Mouse (Mus musculus): ENCODE results near the gene Hoxb4. TPM values are rescaled to one million over a fixed set of nuclear protein-coding genes. Genes with fewer than 3 reads are reported as not detected.
A peak's percentile ranks its signal among the peaks of the same experiment; 100 is the strongest.

The Hoxb4 gene
- polyA plus RNA-seq, 1 experiment: 6.6 TPM

- peak; percentile 86 for DNase-seq (ENCODE audit: low read depth)
- peak; percentile 85 for TF ChIP-seq CTCF (IDR thresholded peaks at IDR 0.05; ENCODE audit: borderline replicate concordance, extremely low read depth, insufficient read depth, insufficient read length)
- TF ChIP-seq POLR2A (IDR thresholded peaks at IDR 0.05; ENCODE audit: borderline replicate concordance, extremely low read depth, insufficient read depth, insufficient read length, poor library complexity, severe bottlenecking): no peak
Observed at GRCm38 (mm10) chr11:96294245-96295091, 23.6 kb upstream of the Hoxb4 start.

DNA sequence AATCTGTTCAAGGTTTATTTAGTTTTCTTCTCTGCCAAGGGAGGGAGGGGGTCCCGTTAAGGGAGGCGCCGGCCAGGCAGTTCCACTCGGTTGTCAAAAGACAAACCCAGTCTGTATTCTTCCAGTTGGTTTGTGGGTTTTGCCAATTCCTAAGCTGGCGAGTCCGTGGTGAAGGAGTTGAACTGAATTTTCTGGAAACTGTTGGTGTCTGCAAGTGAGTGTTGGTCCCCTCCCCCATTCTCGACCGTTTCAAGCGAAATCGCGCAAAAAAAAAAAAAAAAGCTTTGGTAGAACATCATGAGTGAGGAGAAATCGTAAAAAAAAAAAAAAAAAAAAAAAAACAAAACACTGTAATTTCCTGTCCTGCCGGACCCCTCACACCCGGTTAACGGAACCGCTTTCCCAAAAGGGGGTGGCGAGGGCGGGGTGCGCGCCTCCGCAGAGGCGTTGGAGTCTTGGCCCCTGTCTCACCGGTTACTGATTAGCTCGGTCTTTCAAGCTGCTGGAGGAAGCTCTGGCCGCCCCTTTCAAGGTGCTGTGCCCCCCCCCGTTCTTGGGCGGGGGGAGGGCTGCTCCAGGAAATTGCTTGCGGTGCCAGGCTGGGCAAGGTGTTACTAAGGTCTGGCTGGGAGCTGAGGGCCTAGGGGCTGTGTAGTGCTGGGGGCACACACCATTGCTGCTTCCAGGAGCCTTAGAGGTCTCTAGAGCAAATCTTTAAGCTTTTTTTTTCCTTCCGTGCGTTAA, 22.8 kb upstream of the Hoxb4 start:
- TF ChIP-seq POLR2A (IDR thresholded peaks at IDR 0.05; ENCODE audit: borderline replicate concordance, extremely low read depth, insufficient read depth, insufficient read length, poor library complexity, severe bottlenecking) (no peak), CTCF (IDR thresholded peaks at IDR 0.05; ENCODE audit: borderline replicate concordance, extremely low read depth, insufficient read depth, insufficient read length) (no peak)
- no peak for DNase-seq (ENCODE audit: low read depth)

GRCm38 (mm10) chr11:96296997-96297396, 21.1 kb upstream of the Hoxb4 start:
- peak; percentile 3; the same call in 1 of the 2 replicates for TF ChIP-seq CTCF (IDR thresholded peaks at IDR 0.05; ENCODE audit: borderline replicate concordance, extremely low read depth, insufficient read depth, insufficient read length)
- TF ChIP-seq POLR2A (IDR thresholded peaks at IDR 0.05; ENCODE audit: borderline replicate concordance, extremely low read depth, insufficient read depth, insufficient read length, poor library complexity, severe bottlenecking): no peak

GRCm38 (mm10) chr11:96297428-96297827, 20.6 kb upstream of the Hoxb4 start:
- no peak for DNase-seq (ENCODE audit: low read depth)
- no peak for TF ChIP-seq CTCF (IDR thresholded peaks at IDR 0.05; ENCODE audit: borderline replicate concordance, extremely low read depth, insufficient read depth, insufficient read length)
- no peak for TF ChIP-seq POLR2A (IDR thresholded peaks at IDR 0.05; ENCODE audit: borderline replicate concordance, extremely low read depth, insufficient read depth, insufficient read length, poor library complexity, severe bottlenecking)

More at GRCm38 (mm10) chr11:96296997-96297396, 21.1 kb upstream of the Hoxb4 start:
- DNase-seq (ENCODE audit: low read depth): no peak

DNA sequence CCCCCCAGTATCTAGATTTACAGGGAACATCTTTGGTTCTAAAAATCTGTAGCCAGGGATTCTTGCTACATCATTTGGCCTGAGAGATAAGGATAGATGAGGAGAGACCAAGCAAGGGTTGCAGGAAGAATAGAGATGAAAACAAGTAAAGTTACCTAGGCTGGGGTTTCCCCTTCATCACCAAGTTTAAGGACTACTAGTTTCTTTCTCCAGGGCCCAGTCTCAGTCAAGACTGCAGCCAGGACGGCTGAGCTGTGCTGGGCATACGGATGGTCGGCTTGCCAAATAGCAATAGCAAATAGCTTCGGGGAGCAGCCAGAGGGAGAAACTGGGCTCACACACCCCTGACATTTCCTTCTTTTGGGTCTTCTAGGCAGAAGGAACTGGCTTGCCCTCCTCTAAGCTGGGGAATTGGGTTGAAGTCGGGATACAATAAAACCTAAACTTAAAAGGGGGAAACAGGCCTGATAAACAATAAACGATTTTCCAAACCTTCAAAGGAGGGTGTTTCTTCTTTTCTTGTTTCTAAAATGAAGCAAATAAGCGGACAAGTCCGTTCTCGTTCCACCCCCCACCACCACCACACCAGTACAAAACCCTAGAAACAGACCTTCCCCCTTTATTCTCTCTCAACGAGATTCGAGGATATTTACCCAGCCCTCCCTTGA, 20.0 kb upstream of the Hoxb4 start:
- TF ChIP-seq CTCF (IDR thresholded peaks at IDR 0.05; ENCODE audit: borderline replicate concordance, extremely low read depth, insufficient read depth, insufficient read length) (no peak), POLR2A (IDR thresholded peaks at IDR 0.05; ENCODE audit: borderline replicate concordance, extremely low read depth, insufficient read depth, insufficient read length, poor library complexity, severe bottlenecking) (no peak)
- DNase-seq (ENCODE audit: low read depth): no peak

GRCm38 (mm10) chr11:96298895-96299667, 19.0 kb upstream of the Hoxb4 start:
- TF ChIP-seq POLR2A (IDR thresholded peaks at IDR 0.05; ENCODE audit: borderline replicate concordance, extremely low read depth, insufficient read depth, insufficient read length, poor library complexity, severe bottlenecking) (no peak), CTCF (IDR thresholded peaks at IDR 0.05; ENCODE audit: borderline replicate concordance, extremely low read depth, insufficient read depth, insufficient read length) (no peak)
- no peak for DNase-seq (ENCODE audit: low read depth)

GRCm38 (mm10) chr11:96299781-96300180, 18.3 kb upstream of the Hoxb4 start:
- no peak for DNase-seq (ENCODE audit: low read depth)
- no peak for TF ChIP-seq CTCF (IDR thresholded peaks at IDR 0.05; ENCODE audit: borderline replicate concordance, extremely low read depth, insufficient read depth, insufficient read length)
- no peak for TF ChIP-seq POLR2A (IDR thresholded peaks at IDR 0.05; ENCODE audit: borderline replicate concordance, extremely low read depth, insufficient read depth, insufficient read length, poor library complexity, severe bottlenecking)

DNA sequence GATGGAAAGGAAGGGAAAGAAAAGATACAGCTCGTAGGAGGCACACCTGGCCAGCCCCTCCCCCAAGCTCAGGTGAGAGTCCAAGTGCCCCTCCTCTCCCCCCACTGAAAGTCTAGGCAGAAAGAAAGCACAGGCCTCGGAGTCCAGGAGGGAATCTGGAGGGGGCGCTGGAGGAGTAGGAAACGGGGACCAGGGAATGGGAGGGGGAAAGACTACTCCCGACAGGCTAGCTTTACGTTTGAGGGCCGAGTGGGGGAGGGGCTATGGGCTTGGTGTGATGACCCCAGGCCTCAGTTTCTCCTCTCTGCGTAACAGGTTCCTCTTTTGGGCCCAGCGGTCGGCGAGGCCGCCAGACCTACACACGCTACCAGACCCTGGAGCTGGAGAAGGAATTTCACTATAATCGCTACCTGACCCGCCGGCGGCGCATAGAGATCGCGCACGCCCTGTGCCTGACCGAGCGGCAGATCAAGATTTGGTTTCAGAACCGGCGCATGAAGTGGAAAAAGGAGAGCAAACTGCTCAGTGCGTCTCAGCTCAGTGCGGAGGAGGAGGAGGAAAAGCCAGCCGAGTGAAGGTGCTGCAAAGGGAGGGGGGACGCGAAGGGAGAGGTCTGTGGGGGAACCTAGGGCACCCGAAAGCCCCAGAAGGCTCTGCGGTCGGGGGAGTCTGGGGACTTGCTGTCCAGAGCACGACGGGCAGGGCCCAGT, 17.6 kb upstream of the Hoxb4 start:
- DNase-seq (ENCODE audit: low read depth): no peak
- no peak for TF ChIP-seq POLR2A (IDR thresholded peaks at IDR 0.05; ENCODE audit: borderline replicate concordance, extremely low read depth, insufficient read depth, insufficient read length, poor library complexity, severe bottlenecking)
- TF ChIP-seq CTCF (IDR thresholded peaks at IDR 0.05; ENCODE audit: borderline replicate concordance, extremely low read depth, insufficient read depth, insufficient read length): no peak

GRCm38 (mm10) chr11:96301064-96301431, 17.0 kb upstream of the Hoxb4 start:
- TF ChIP-seq CTCF (IDR thresholded peaks at IDR 0.05; ENCODE audit: borderline replicate concordance, extremely low read depth, insufficient read depth, insufficient read length) (no peak), POLR2A (IDR thresholded peaks at IDR 0.05; ENCODE audit: borderline replicate concordance, extremely low read depth, insufficient read depth, insufficient read length, poor library complexity, severe bottlenecking) (no peak)
- no peak for DNase-seq (ENCODE audit: low read depth)

GRCm38 (mm10) chr11:96301837-96302236, 16.2 kb upstream of the Hoxb4 start:
- no peak for DNase-seq (ENCODE audit: low read depth)
- no peak for TF ChIP-seq POLR2A (IDR thresholded peaks at IDR 0.05; ENCODE audit: borderline replicate concordance, extremely low read depth, insufficient read depth, insufficient read length, poor library complexity, severe bottlenecking)
- TF ChIP-seq CTCF (IDR thresholded peaks at IDR 0.05; ENCODE audit: borderline replicate concordance, extremely low read depth, insufficient read depth, insufficient read length): no peak

Measured in brain, embryonic 14.5 days (tissue).